Mouse (Mus musculus): ENCODE data around the gene Ndufb6. TPM values are rescaled to one million over a fixed set of nuclear protein-coding genes. Genes with fewer than 3 reads are reported as not detected.

The Ndufb6 gene
- polyA plus RNA-seq, 1 experiment from 2014 or later, result 384 TPM

DNA sequence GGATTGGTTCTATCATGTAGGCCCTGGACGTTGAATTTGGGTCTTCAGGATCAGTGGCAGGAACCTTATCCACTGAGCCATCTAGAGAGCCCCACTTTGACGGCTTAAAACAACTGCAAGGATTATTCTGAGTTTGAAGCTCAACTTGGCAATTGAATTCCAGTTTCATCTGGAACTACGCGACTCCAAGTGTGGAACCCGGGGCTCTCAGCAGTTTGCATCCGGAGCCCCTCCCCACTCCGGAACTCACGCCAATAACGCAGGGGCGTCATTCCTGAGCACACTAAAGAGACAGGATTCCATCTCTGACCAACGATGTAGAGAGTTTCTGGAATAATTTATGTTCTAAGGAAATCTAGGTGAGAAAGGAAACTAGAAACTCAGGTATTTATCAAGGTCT lies 52.1 kb downstream of the Ndufb6 start:
- no peak overlapping the region for H3K4me3 ChIP-seq (replicated peaks)
- H3K9me3 ChIP-seq, result no peaks in the 10 kb centered on the region
- H3K36me3 ChIP-seq, result no peaks in the 10 kb centered on the region
- ATAC-seq, result no peak
- no peak overlapping the region for H3K27ac ChIP-seq
- H3K27me3 ChIP-seq (replicated peaks), result no peaks in the 10 kb centered on the region
- WGBS, result 83% methylated on average over 11 of the region's 11 CpGs
- no peak overlapping the region for H3K9ac ChIP-seq
- no peak overlapping the region for H3K4me2 ChIP-seq (replicated peaks)
- no peaks in the 10 kb centered on the region for H3K4me1 ChIP-seq (replicated peaks)

DNA sequence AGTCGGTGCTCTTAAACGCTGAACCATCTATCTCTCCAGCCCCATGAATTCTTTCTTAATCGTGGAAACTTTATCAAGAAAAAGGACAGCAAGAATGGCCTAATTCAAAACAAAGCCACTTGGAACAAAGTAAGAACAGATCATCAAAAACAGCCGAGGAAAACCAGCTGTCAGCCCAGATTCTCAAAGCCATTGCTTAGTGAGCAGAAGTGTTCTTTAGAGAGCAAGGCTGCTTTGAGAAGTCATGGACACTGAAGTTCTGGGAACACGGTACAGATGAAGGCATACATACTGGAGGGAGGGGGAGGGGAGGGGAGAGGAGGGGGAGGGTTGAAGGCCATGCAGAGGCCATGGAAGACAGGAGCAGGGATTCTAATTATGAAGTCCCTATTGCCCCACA lies 53.1 kb downstream of the Ndufb6 start:
- 54% methylated on average over 5 of the region's 5 CpGs for WGBS
- H3K27me3 ChIP-seq (replicated peaks), result no peaks in the 10 kb centered on the region
- H3K4me1 ChIP-seq (replicated peaks), result no peaks in the 10 kb centered on the region
- no peak overlapping the region for H3K9ac ChIP-seq
- H3K36me3 ChIP-seq, result no peaks in the 10 kb centered on the region
- H3K4me2 ChIP-seq (replicated peaks), result no peak overlapping the region
- ATAC-seq, result no peak
- H3K4me3 ChIP-seq (replicated peaks), result no peak overlapping the region
- H3K9me3 ChIP-seq, result no peaks in the 10 kb centered on the region
- no peak overlapping the region for H3K27ac ChIP-seq

DNA sequence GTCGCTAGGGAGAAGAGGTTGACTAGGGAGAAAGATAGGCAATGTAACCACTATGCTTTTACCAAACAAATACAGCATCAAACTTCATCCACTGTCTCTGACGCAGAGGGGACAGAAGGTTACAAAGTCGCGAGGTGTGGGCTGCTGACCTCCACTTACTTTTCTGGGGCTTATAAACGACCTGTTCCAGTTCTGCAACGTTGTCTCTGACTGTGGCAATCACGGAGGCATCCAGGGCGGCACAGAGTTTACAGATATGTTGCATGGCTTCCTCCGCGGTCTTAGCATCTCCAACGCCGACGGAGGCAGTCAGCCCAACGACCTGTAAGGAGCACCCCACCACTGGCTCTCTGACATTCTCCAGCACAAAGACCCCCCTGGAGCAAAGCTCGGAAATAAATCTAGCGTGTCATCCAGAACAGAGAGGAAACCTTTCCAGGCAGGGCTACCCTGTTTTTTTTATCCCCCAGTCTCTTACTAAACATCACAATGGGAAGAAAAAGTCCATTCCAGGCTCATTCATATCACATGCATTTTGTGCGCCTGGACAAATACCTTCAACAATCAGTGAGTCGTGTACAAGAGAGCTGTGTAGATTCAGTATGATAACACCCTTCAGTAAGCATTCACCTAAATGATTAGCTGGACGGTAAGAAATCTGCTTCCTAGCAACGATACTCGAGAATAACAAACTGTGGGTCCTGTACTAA lies 57.2 kb downstream of the Ndufb6 start:
- Histone ChIP-seq H3K27ac (no peak overlapping the region), H3K27me3 (replicated peaks) (no peaks in the 10 kb centered on the region), H3K36me3 (no peaks in the 10 kb centered on the region), H3K4me1 (replicated peaks) (no peaks in the 10 kb centered on the region), H3K4me3 (replicated peaks) (no peak overlapping the region), H3K9ac (no peak overlapping the region), H3K9me3 (no peaks in the 10 kb centered on the region), H3K4me2 (replicated peaks) (no peak overlapping the region)
- ATAC-seq, result no peak
- WGBS, result 39% methylated on average over 21 of the region's 21 CpGs

DNA sequence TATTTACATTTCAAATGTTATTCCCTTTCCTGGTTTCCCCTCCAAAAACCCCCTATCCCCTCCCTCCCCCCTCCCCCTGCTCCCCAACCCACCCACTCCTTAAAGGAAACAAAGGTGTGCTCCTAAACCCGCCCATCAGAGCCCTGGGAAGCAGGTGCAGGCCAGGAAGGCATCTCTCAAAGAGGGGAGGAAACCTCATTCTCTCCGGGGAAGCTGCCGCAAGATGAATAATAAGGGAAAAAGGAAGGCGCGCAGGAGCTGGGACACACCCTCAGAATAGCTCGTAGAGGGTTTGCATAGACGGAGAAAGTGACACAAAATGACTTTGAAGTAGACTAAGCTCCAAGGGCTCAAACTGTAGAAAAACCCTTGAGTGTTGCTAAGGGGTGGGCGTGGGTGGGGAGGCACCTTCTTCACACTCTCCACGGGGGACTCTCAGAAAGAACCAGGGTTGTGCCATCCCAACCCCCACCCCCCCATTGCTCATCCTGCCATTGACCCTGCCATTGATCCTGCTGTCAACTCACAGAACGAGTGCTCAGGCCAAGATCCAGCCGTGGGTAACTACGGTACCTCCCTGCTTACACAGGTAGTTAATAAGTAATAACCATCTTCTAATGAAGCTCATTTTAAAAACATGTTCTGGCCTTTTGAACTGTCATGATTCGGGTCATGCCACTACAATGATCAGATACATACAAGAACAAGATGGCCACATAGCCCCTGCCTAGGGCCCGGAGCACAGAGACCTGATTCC lies 58.0 kb downstream of the Ndufb6 start:
- peak; percentile 52; the same call in 1 of the 2 replicates for ATAC-seq
- no peaks in the 10 kb centered on the region for H3K36me3 ChIP-seq
- no peak overlapping the region for H3K9ac ChIP-seq
- WGBS, result 23% methylated on average over 14 of the region's 14 CpGs
- H3K4me3 ChIP-seq (replicated peaks), result no peak overlapping the region
- H3K4me2 ChIP-seq (replicated peaks), result no peak overlapping the region
- H3K27me3 ChIP-seq (replicated peaks), result no peaks in the 10 kb centered on the region
- no peak overlapping the region for H3K27ac ChIP-seq
- no peaks in the 10 kb centered on the region for H3K4me1 ChIP-seq (replicated peaks)
- H3K9me3 ChIP-seq, result no peaks in the 10 kb centered on the region

Other genes with a start within 250 kb of the Ndufb6 start
- gene Aco1, start 136.3 kb downstream of the Ndufb6 start, polyA plus RNA-seq (2015; fragmentation: Nextera tagmentation; extraction: Ambion mirVana), result 66.9 and 68.1 TPM in 2 replicates
- gene Ddx58, start 39.6 kb downstream of the Ndufb6 start, polyA plus RNA-seq (2015; fragmentation: Nextera tagmentation; extraction: Ambion mirVana), result 8.5 and 10.0 TPM in 2 replicates
- 36.0 and 42.0 TPM in 2 replicates for gene Smim27, start 9.8 kb downstream of the Ndufb6 start, polyA plus RNA-seq (2015; fragmentation: Nextera tagmentation; extraction: Ambion mirVana)
- 36.5 and 38.3 TPM in 2 replicates for gene Topors, start 9.6 kb downstream of the Ndufb6 start, polyA plus RNA-seq (2015; fragmentation: Nextera tagmentation; extraction: Ambion mirVana)
- 1.0 and 1.5 TPM in 2 replicates for gene Tmem215, start 192.8 kb upstream of the Ndufb6 start, polyA plus RNA-seq (2015; fragmentation: Nextera tagmentation; extraction: Ambion mirVana)